Mouse (Mus musculus) hindbrain, embryonic 13.5 days (tissue): Measurements from ENCODE around the gene Man1a. TPM values are rescaled to one million over a fixed set of nuclear protein-coding genes. Genes with fewer than 3 reads are reported as not detected.

ENCODE experiments used
- ATAC-seq: fragments of 200-750 bp; cut with Nextera tagmentation; 2 replicates; pipeline ENCODE4 v1.8.0; 2017; ENCODE audit warnings: moderate TSS enrichment; ENCODE audit not compliant: low FRiP score
- H3K27ac ChIP-seq: fragments of 300-500 bp; sonication (generic); 2 replicates; pipeline ENCODE4 v1.5.1; 2015; ENCODE audit warnings: inconsistent platforms, mild to moderate bottlenecking, moderate library complexity
- H3K27me3 ChIP-seq: fragments of 300-500 bp; sonication (generic); 2 replicates; pipeline ENCODE4 v1.6.1; 2015; ENCODE audit warnings: mild to moderate bottlenecking, inconsistent platforms
- H3K36me3 ChIP-seq: fragments of 300-500 bp; sonication (generic); 2 replicates; pipeline ENCODE4 v1.6.1; 2015; ENCODE audit warnings: mild to moderate bottlenecking, inconsistent platforms
- H3K4me1 ChIP-seq: fragments of 300-500 bp; sonication (generic); replicated peaks from 2 replicates; pipeline ENCODE4 v1.6.1; 2015; ENCODE audit warnings: inconsistent platforms
- H3K4me2 ChIP-seq: fragments of 300-500 bp; sonication (generic); 2 replicates; pipeline ENCODE4 v1.6.1; 2015; ENCODE audit warnings: inconsistent platforms, mild to moderate bottlenecking, moderate library complexity
- H3K4me3 ChIP-seq: fragments of 300-500 bp; sonication (generic); 2 replicates; pipeline ENCODE4 v1.5.1; 2015; ENCODE audit warnings: mild to moderate bottlenecking, inconsistent platforms
- H3K9ac ChIP-seq: fragments of 300-500 bp; sonication (generic); 2 replicates; pipeline ENCODE4 v1.6.1; 2015; ENCODE audit warnings: mild to moderate bottlenecking, inconsistent platforms
- H3K9me3 ChIP-seq: fragments of 300-500 bp; sonication (generic); 2 replicates; pipeline ENCODE4 v1.6.1; 2016; ENCODE audit warnings: inconsistent platforms
- WGBS: fragments of 180-500 bp; shearing (Covaris S2); methylation state at CpG from one replicate; pipeline ENCODE4 v1.1.7; 2015; 5-methylcytosine and 5-hydroxymethylcytosine counted together
- polyA plus RNA-seq: library from polyadenylated mRNA; unstranded; fragments of >200 nt; fragmentation: Nextera tagmentation; extraction: Ambion mirVana; gene quantifications from 2 replicates; pipeline ENCODE4 v1.2.1, GENCODE M21; 2015

The Man1a gene
- polyA plus RNA-seq, 1 experiment from 2014 or later = 3.4 TPM

GRCm38 (mm10) chr10:54074609-54075421 lies 1.6 kb downstream of the Man1a start:
- H3K4me2 ChIP-seq = peak overlapping the region; percentile 100
- peak overlapping the region; percentile 82 for H3K4me3 ChIP-seq
- H3K27me3 ChIP-seq = peaks cover 24% of the 10 kb centered on the region
- no peaks in the 10 kb centered on the region for H3K36me3 ChIP-seq
- H3K4me1 ChIP-seq = peaks cover 28% of the 10 kb centered on the region
- WGBS = under 1% methylated on average over 63 of the region's 73 CpGs
- H3K9me3 ChIP-seq = no peaks in the 10 kb centered on the region
- peak; percentile 73 for ATAC-seq
- peak overlapping the region; percentile 80 for H3K9ac ChIP-seq
- peak overlapping the region; percentile 44; the same call in 1 of the 2 replicates for H3K27ac ChIP-seq

- 1% methylated on average over 14 of the region's 14 CpGs for WGBS
- Histone ChIP-seq H3K27me3 (peaks cover 24% of the 10 kb centered on the region), H3K4me3 (peak overlapping the region; percentile 82), H3K9me3 (no peaks in the 10 kb centered on the region), H3K27ac (peak overlapping the region; percentile 44; the same call in 1 of the 2 replicates), H3K36me3 (no peaks in the 10 kb centered on the region), H3K4me2 (peak overlapping the region; percentile 100), H3K9ac (peak overlapping the region; percentile 80), H3K4me1 (peaks cover 28% of the 10 kb centered on the region)
- ATAC-seq = peak; percentile 2; the same call in 1 of the 2 replicates
Observed at GRCm38 (mm10) chr10:54074247-54074608, 2.2 kb downstream of the Man1a start.

DNA sequence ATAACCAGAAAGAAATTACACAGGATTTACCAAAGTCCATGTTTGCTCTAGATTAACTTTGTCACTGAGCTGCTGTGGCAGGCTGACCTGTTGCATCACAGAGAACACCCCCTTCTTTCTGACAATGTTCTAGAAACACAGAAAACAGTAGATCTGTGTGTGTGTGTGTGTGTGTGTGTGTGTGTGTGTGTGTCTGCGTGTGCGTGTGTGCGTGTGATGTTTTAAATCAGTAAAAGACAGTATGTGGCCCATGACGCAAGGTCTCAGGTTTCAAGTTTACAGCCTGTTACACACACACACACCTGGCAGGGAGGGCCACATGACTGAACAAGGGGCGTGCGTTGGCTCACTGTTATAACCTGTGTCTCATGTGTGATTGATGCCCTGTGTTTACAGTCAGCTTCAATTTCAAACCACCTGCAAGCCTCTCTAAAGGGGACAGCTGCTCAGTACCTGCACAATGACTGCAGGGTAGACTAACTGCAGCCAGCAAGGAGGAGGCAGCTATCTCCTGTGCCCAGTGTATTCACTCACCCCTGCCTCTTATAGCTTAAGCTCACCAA lies 2.7 kb downstream of the Man1a start:
- peak overlapping the region; percentile 80 for H3K9ac ChIP-seq
- no peaks in the 10 kb centered on the region for H3K9me3 ChIP-seq
- peak overlapping the region; percentile 100 for H3K4me2 ChIP-seq
- peaks cover 24% of the 10 kb centered on the region for H3K27me3 ChIP-seq
- no peak for ATAC-seq
- H3K4me3 ChIP-seq = peak overlapping the region; percentile 82
- H3K36me3 ChIP-seq = no peaks in the 10 kb centered on the region
- 66% methylated on average over 6 of the region's 6 CpGs for WGBS
- peaks cover 28% of the 10 kb centered on the region for H3K4me1 ChIP-seq
- no peak overlapping the region for H3K27ac ChIP-seq

- Histone ChIP-seq H3K9ac (no peak overlapping the region), H3K4me1 (peaks cover 28% of the 10 kb centered on the region), H3K9me3 (no peaks in the 10 kb centered on the region), H3K27ac (no peak overlapping the region), H3K4me3 (peak overlapping the region; percentile 82), H3K4me2 (peak overlapping the region; percentile 100), H3K36me3 (no peaks in the 10 kb centered on the region), H3K27me3 (peaks cover 24% of the 10 kb centered on the region)
- WGBS = 88% methylated on average over 2 of the region's 2 CpGs
- ATAC-seq = no peak
Observed at GRCm38 (mm10) chr10:54072336-54072735, 4.1 kb downstream of the Man1a start.

DNA sequence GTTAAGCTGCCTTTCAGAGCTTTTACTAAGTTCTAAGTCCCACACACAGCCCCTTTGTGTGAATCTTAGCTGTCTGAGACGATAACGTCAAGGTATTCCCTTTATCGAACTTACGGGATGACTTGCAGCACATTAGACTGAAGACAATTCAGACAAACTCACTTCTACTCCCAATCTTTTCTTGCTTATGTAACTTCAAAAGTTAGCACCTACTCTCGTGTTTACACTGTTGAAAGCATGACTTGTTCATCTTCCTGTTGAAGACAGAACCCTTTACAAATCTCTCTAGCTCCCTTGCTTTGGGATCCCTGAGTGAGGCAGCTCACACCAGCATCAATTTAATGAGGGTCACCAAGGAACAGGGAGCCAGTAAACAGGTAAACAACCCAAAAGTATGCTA lies 5.9 kb downstream of the Man1a start:
- no peaks in the 10 kb centered on the region for H3K9me3 ChIP-seq

DNA sequence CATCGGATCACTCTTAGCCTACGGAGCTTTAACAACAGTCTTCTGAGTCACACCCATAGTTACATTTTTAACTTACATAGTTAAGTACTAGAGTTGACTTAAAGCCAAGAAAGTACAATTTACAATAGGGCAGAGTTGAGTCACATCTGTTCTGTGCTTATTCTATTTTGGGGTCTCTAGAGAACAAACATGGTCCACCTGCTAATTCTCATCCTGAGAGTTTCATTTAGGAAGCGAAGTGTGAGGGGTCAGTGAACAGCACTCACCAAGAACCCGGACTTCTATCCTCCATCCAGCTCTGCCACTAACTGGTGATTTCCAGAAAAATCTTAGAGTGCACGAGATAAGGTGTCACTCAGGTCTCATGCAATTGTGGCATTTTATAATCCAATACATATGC lies 7.0 kb downstream of the Man1a start:
- Histone ChIP-seq H3K36me3 (no peaks in the 10 kb centered on the region), H3K27ac (no peak overlapping the region), H3K4me2 (no peak overlapping the region), H3K27me3 (peaks cover 16% of the 10 kb centered on the region), H3K9ac (no peak overlapping the region), H3K4me1 (peaks cover 18% of the 10 kb centered on the region), H3K9me3 (no peaks in the 10 kb centered on the region), H3K4me3 (no peak overlapping the region)
- WGBS = 95% methylated on average over 5 of the region's 5 CpGs
- ATAC-seq = no peak

More for the DNA sequence above, 5.9 kb downstream of the Man1a start:
- H3K4me1 ChIP-seq = peaks cover 19% of the 10 kb centered on the region
- H3K9ac ChIP-seq = no peak overlapping the region
- peak overlapping the region; percentile 16; the same call in 1 of the 2 replicates for H3K4me2 ChIP-seq
- H3K27ac ChIP-seq = no peak overlapping the region
- ATAC-seq = no peak
- H3K4me3 ChIP-seq = no peak overlapping the region
- H3K27me3 ChIP-seq = peaks cover 16% of the 10 kb centered on the region
- H3K36me3 ChIP-seq = no peaks in the 10 kb centered on the region
- 88% methylated on average over 5 of the region's 5 CpGs for WGBS

DNA sequence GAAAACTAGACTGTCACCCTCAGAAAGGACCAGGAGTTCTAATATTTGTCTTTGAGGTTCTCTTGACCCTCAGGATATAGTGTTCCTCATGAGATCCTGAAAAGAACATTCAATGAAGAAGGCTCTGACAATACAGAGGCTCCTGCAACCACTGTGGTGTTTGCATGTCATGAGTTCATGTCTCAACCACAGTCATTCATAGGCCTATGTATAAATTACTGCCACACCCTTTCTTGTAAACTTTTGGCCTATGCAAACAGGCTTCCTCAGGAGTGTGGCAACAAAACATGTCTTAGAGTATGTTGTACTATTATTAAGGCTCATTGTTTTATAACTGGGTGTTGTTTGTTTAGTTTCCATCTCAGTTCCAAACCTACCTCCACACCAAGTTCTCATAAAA lies 9.7 kb downstream of the Man1a start:
- Histone ChIP-seq H3K4me3 (no peak overlapping the region), H3K9ac (no peak overlapping the region), H3K4me1 (no peaks in the 10 kb centered on the region), H3K9me3 (no peaks in the 10 kb centered on the region), H3K27ac (no peak overlapping the region), H3K4me2 (no peak overlapping the region), H3K36me3 (no peaks in the 10 kb centered on the region), H3K27me3 (no peaks in the 10 kb centered on the region)
- no peak for ATAC-seq

- Histone ChIP-seq H3K4me2 (no peak overlapping the region), H3K4me1 (no peaks in the 10 kb centered on the region; the same call in 1 of the 2 replicates), H3K27ac (no peak overlapping the region), H3K4me3 (no peak overlapping the region), H3K27me3 (no peaks in the 10 kb centered on the region), H3K9ac (no peak overlapping the region), H3K9me3 (no peaks in the 10 kb centered on the region), H3K36me3 (no peaks in the 10 kb centered on the region)
- 58% methylated on average over 8 of the region's 8 CpGs for WGBS
- 0 out of 2 replicates have a peak, but pooled peaks have one; percentile 29 for ATAC-seq
Observed at GRCm38 (mm10) chr10:54063551-54064260, 12.7 kb downstream of the Man1a start.

- H3K27me3 ChIP-seq = no peaks in the 10 kb centered on the region
- H3K36me3 ChIP-seq = no peaks in the 10 kb centered on the region
- H3K4me1 ChIP-seq = no peaks in the 10 kb centered on the region; the same call in 1 of the 2 replicates
- H3K9ac ChIP-seq = no peak overlapping the region
- H3K9me3 ChIP-seq = no peaks in the 10 kb centered on the region
- no peak overlapping the region for H3K27ac ChIP-seq
- ATAC-seq = no peak
- no peak overlapping the region for H3K4me3 ChIP-seq
- no peak overlapping the region for H3K4me2 ChIP-seq
- WGBS = 86% methylated on average over 11 of the region's 11 CpGs
Observed at GRCm38 (mm10) chr10:54062835-54063234, 13.6 kb downstream of the Man1a start.

DNA sequence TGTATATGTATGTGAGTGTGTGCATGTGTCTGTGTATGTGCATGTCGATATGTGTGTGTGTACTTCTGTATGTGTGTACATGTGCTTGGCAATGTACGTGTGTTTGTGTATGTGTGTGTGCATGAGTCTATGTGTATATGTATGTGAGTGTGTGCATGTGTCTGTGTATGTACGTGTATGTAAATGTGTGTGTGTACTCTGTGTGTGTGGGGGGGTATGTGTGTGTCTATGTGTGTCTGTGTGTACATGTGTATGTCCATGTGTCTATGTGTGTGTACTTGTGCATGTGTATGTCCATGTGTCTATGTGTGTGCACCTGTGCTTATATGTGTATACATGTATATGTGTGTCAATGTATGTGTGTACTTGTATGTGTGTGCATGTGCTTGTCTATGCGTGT lies 15.2 kb downstream of the Man1a start:
- WGBS = 95% methylated on average over 4 of the region's 4 CpGs
- no peak overlapping the region for H3K27ac ChIP-seq
- no peaks in the 10 kb centered on the region for H3K27me3 ChIP-seq
- H3K36me3 ChIP-seq = no peaks in the 10 kb centered on the region
- H3K4me2 ChIP-seq = no peak overlapping the region
- H3K9ac ChIP-seq = no peak overlapping the region
- H3K4me3 ChIP-seq = no peak overlapping the region
- H3K9me3 ChIP-seq = no peaks in the 10 kb centered on the region
- no peaks in the 10 kb centered on the region; the same call in 1 of the 2 replicates for H3K4me1 ChIP-seq
- peak; percentile 25; the same call in 1 of the 2 replicates for ATAC-seq

DNA sequence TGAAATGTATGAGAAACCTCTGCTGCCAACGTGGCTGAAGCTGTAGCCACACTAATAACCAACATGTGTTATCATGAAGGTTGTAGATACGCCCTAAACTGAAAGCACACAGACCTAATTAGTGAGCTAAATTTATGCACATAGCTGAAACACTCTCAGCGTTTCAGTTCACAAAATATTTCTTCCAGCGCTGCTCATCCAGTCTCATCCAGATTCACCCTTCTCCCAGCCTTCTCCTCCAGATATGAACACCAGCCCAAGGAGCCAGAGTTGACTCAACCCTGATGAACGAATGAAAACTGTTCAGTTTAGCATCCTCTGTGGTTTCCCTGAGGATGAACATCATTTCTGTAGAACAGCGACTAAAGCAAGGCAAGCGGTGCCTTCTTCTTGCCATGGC lies 15.8 kb downstream of the Man1a start:
- H3K27me3 ChIP-seq = no peaks in the 10 kb centered on the region
- no peak overlapping the region for H3K4me2 ChIP-seq
- 87% methylated on average over 7 of the region's 7 CpGs for WGBS
- H3K9ac ChIP-seq = no peak overlapping the region
- no peak overlapping the region for H3K27ac ChIP-seq
- ATAC-seq = no peak
- H3K4me3 ChIP-seq = no peak overlapping the region
- no peaks in the 10 kb centered on the region for H3K9me3 ChIP-seq
- no peaks in the 10 kb centered on the region for H3K36me3 ChIP-seq
- H3K4me1 ChIP-seq = no peaks in the 10 kb centered on the region; the same call in 1 of the 2 replicates

GRCm38 (mm10) chr10:54059679-54060249 lies 16.6 kb downstream of the Man1a start:
- no peak for ATAC-seq
- WGBS = 61% methylated on average over 6 of the region's 6 CpGs
- H3K4me3 ChIP-seq = no peak overlapping the region
- H3K4me2 ChIP-seq = no peak overlapping the region
- no peak overlapping the region for H3K27ac ChIP-seq
- H3K27me3 ChIP-seq = no peaks in the 10 kb centered on the region
- H3K4me1 ChIP-seq = no peaks in the 10 kb centered on the region; the same call in 1 of the 2 replicates
- no peak overlapping the region for H3K9ac ChIP-seq
- H3K9me3 ChIP-seq = no peaks in the 10 kb centered on the region
- no peaks in the 10 kb centered on the region for H3K36me3 ChIP-seq
